ENCODE assay signal across 8 mouse cellular contexts in genomic region chr12:8923125-8923410, GRCm38 (mm10). TPM values are rescaled to one million over a fixed set of nuclear protein-coding genes. Genes with fewer than 3 reads are reported as not detected.
DNase-seq lines count a peak whose midpoint lies in the region; ATAC-seq and TF ChIP-seq lines count a peak whose summit lies in the region.

No protein-coding gene starts in this region.

- H3K4me2 ChIP-seq in midbrain, embryonic 16.5 days (ENCODE audit: low read length) = peak overlapping the region; percentile 73

- peak overlapping the region; percentile 98 for H3K27ac ChIP-seq in gastrocnemius, adult 2 months
- no peak overlapping the region for H3K27ac ChIP-seq in midbrain, embryonic 16.5 days (ENCODE audit: low read length)

- no peaks in the 10 kb centered on the region for H3K9me3 ChIP-seq in midbrain, embryonic 16.5 days (replicated peaks; ENCODE audit: control insufficient read depth, low read length, poor library complexity, severe bottlenecking)

- no peaks in the 10 kb centered on the region for H3K27me3 ChIP-seq in midbrain, embryonic 16.5 days (ENCODE audit: control insufficient read depth, insufficient read depth, low read depth, low read length)

- no peak for ATAC-seq in midbrain, embryonic 16.5 days

- H3K9ac ChIP-seq in midbrain, embryonic 16.5 days (ENCODE audit: low read depth, low read length) = peak overlapping the region; percentile 90

- peaks cover 29% of the 10 kb centered on the region for H3K4me1 ChIP-seq in midbrain, embryonic 16.5 days (ENCODE audit: control insufficient read depth, insufficient read depth, low read length)

- H3K36me3 ChIP-seq in midbrain, embryonic 16.5 days (ENCODE audit: control insufficient read depth, insufficient read depth, low read length) = no peaks in the 10 kb centered on the region

- 30% methylated on average over 5 of the region's 5 CpGs for WGBS in midbrain, embryonic 16.5 days

- intact Hi-C loops in left cerebral cortex, postnatal 4 days (cut with DNase I) = loop anchor here (2.0 kb wide), 1 partner anchor 152 kb away; the partner anchor contains the start of gene Sdc1
- intact Hi-C loops in gastrocnemius, adult 2 months (cut with DNase I) = loop anchor here (2.0 kb wide), 1 partner anchor 50 kb away; the partner anchor contains the start of gene Wdr35

- peak overlapping the region; percentile 86 for H3K4me3 ChIP-seq in gastrocnemius, adult 2 months
- H3K4me3 ChIP-seq in midbrain, embryonic 16.5 days (ENCODE audit: low read depth, low read length) = peak overlapping the region; percentile 82

- DNase-seq in left cerebral cortex, postnatal 4 days = peak; percentile 43
- no peak for DNase-seq in left cerebral cortex, adult 8-10 months (ENCODE audit: low spot score in 2 of 2)
- peak; percentile 36 for DNase-seq in cerebellum, adult 11-12 months
- DNase-seq in gastrocnemius, adult 2 months = peak; percentile 61
- DNase-seq in kidney, postnatal 14 days = peak; percentile 30
- DNase-seq in B cell, adult 2 months = no peak
- DNase-seq in layer of hippocampus, adult 8-10 months (ENCODE audit: low spot score in 2 of 2) = no peak

- TF ChIP-seq CTCF in gastrocnemius, adult 2 months (IDR thresholded peaks at IDR 0.05) = no peak

RNA-seq across cellular contexts. Expression of gene Laptm4a, which starts 1.6 kb away (rescaled TPM):
- 100 to 1,000 TPM; 186 to 191 TPM for total RNA-seq in left cerebral cortex, postnatal 4 days (2021)
- total RNA-seq in left cerebral cortex, adult 8-10 months (2022) = 100 to 1,000 TPM; 184 to 197 (median 194) TPM
- total RNA-seq in gastrocnemius, adult 2 months (2021) = 100 to 1,000 TPM; 195 to 263 TPM
- polyA plus RNA-seq in midbrain, embryonic 16.5 days (2015; fragmentation: Nextera tagmentation; extraction: Ambion mirVana) = 190 and 201 TPM in 2 replicates
- total RNA-seq in layer of hippocampus, adult 8-10 months (2022) = 100 to 1,000 TPM; 209 to 255 (median 223) TPM

RNA-seq across cellular contexts. Expression of gene Matn3, which starts 24.7 kb away (rescaled TPM):
- under 1 TPM; 0.14 to 0.20 TPM for total RNA-seq in left cerebral cortex, postnatal 4 days (2021)
- under 1 TPM in 1 of 4 experiments, not detected in 3; 0.14 TPM for total RNA-seq in left cerebral cortex, adult 8-10 months (2022)
- total RNA-seq in gastrocnemius, adult 2 months (2021) = under 1 TPM in 1 of 2 experiments, not detected in 1; 0.36 TPM
- polyA plus RNA-seq in midbrain, embryonic 16.5 days (2015; fragmentation: Nextera tagmentation; extraction: Ambion mirVana) = 0.11 and 0.15 TPM in 2 replicates
- total RNA-seq in layer of hippocampus, adult 8-10 months (2022) = under 1 TPM in 1 of 4 experiments, not detected in 3; 0.10 TPM

RNA-seq across cellular contexts. Expression of gene Wdr35, which starts 50.6 kb away (rescaled TPM):
- 10 to 100 TPM; 35.1 to 39.3 TPM for total RNA-seq in left cerebral cortex, postnatal 4 days (2021)
- 10 to 100 TPM; 39.5 to 48.2 (median 43.8) TPM for total RNA-seq in left cerebral cortex, adult 8-10 months (2022)
- 10 to 100 TPM in 1 of 2 experiments, 1 to 10 TPM in 1; 8.8 to 11.8 TPM for total RNA-seq in gastrocnemius, adult 2 months (2021)
- polyA plus RNA-seq in midbrain, embryonic 16.5 days (2015; fragmentation: Nextera tagmentation; extraction: Ambion mirVana) = 25.4 and 25.5 TPM in 2 replicates
- total RNA-seq in layer of hippocampus, adult 8-10 months (2022) = 10 to 100 TPM; 43.0 to 59.8 (median 44.9) TPM

Comparison
In these comparisons a context has a peak if more than half of its experiments do, and no peak if none do; other contexts are left out.
1. DNase-seq: peak in left cerebral cortex, postnatal 4 days (single experiment), cerebellum, adult 11-12 months (single experiment), gastrocnemius, adult 2 months (single experiment) and kidney, postnatal 14 days (single experiment); none in left cerebral cortex, adult 8-10 months (0 of 2), B cell, adult 2 months (0 of 2) and layer of hippocampus, adult 8-10 months (0 of 2).